Mouse (Mus musculus): ENCODE results near the gene Olfr1344. TPM values are rescaled to one million over a fixed set of nuclear protein-coding genes. Genes with fewer than 3 reads are reported as not detected.
"Not testable (repeated sequence)": the region's sequence is repeated elsewhere in the genome, so short reads cannot be mapped to it uniquely, and the experiment has no call there.

The Olfr1344 gene
- polyA plus RNA-seq, 1 experiment from 2014 or later, result not detected

DNA sequence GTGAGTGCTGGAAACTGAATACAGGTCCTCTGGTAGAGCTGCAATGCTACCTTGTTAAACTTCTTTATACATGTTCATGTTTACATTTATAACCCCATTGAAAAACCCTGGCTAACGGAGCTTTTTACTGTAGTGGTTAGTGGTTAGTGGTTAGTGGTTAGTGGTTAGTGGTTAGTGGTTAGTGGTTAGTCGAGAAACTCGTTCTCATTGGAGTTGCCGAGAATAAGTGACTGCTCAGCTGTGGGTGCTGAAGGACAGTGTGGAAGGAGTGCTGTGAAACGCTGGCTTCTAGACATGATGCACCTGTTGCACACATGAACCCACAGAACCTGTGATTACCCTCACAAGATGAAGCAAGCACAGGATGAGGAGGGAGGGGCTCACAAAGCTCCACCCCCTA is 9.3 kb downstream of the Olfr1344 start:
- CTCF ChIA-PET, result interaction anchor here (1.0 to 2.0 kb wide), 2 partner anchors 13 to 52 kb away, joined by 3 to 5 read pairs; partner anchors contain the start of gene Olfr1347
- TF ChIP-seq CTCF (IDR thresholded peaks at IDR 0.05), result no peak
- in situ Hi-C loops (cut with MboI; ENCODE audit: low pct_unique_long_range_greater_than_20kb), result no loop called here
- ATAC-seq (no peak), DNase-seq (ENCODE audit: low read depth, low spot score) (no peak)
- POLR2A ChIA-PET, result no interaction called here
- H3K27me3 ChIP-seq, result no peaks in the 10 kb centered on the region

DNA sequence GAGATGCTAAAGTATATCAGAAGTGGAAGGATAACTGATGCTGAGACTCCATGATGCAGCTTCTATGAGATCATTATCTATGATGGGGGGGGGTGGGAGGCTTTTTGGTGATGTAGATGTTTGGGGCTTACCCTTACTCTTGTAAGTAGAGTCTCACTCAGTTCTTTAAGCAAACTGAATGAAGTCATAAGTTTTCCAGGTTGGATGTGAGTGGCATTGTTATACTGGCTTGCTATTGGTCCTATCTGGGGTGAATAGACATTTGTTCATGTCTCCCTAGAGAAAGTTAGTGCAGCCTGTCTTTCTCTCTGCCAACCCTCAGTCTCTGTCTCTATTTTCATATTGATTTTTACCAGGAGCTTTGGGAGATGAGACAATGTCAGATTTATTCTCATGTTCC is 17.4 kb downstream of the Olfr1344 start, which contains the start of gene Olfr1336:
TSS of gene Olfr1336 (plus strand) at position 301 of the 400 bp plus-strand sequence.
- TF ChIP-seq CTCF (IDR thresholded peaks at IDR 0.05), result no peak
- peaks cover 4% of the 10 kb centered on the region for H3K27me3 ChIP-seq
- ATAC-seq (no peak), DNase-seq (ENCODE audit: low read depth, low spot score) (no peak)
- POLR2A ChIA-PET, result no interaction called here
- in situ Hi-C loops (cut with MboI; ENCODE audit: low pct_unique_long_range_greater_than_20kb), result no loop called here
- CTCF ChIA-PET, result no interaction called here

DNA sequence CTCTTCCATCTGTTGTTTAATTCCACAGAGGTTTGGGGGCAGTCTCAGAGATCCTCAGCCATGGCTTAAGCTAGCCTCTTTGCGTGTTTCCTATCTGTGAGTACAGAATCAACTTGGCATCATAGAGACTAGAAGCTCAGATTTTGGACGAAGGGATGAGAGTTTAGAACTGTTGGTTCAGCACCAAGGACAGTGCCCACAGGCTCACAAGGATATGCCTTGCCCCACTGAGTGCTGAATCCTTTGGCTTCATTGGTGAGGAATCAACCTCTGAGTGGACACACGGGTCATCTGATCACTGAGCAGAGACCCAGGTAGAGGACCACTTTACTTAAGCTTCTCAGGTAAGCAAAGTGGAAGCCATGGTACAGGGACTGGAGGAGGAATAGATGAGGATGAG is 17.9 kb downstream of the Olfr1344 start:
- in situ Hi-C loops (cut with MboI; ENCODE audit: low pct_unique_long_range_greater_than_20kb), result no loop called here
- POLR2A ChIA-PET, result no interaction called here
- DNase-seq (ENCODE audit: low read depth, low spot score) (no peak), ATAC-seq (no peak)
- H3K27me3 ChIP-seq, result peaks cover 4% of the 10 kb centered on the region
- CTCF ChIA-PET, result no interaction called here
- TF ChIP-seq CTCF (IDR thresholded peaks at IDR 0.05), result no peak

DNA sequence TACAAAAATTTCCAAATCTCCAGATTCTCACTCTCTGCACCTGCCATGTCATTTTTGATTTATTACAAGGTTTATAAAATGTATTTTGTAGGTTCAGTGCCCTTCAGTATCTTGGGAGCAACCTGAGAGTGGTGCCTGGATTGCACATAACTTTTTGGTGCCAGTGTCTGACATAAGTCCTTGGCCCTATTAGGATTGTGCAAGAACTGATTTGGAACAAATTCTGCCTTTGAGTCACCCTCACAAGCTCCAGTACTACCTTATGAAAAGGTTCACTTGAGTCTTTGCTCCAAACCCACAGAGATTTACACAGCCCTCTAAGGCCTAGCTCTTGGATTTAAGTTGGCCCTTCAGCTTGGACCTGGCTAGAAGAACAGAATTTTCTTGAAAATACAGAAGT is 28.5 kb downstream of the Olfr1344 start, which contains the start of gene Olfr1346:
TSS of gene Olfr1346 (plus strand) at position 151 of the 400 bp plus-strand sequence.
- in situ Hi-C loops (cut with MboI; ENCODE audit: low pct_unique_long_range_greater_than_20kb), result no loop called here
- ATAC-seq, result no peak
- H3K27me3 ChIP-seq, result peaks cover 15% of the 10 kb centered on the region
- CTCF ChIA-PET, result no interaction called here
- POLR2A ChIA-PET, result no interaction called here
- TF ChIP-seq CTCF (IDR thresholded peaks at IDR 0.05), result no peak
- no peak for DNase-seq (ENCODE audit: low read depth, low spot score)

DNA sequence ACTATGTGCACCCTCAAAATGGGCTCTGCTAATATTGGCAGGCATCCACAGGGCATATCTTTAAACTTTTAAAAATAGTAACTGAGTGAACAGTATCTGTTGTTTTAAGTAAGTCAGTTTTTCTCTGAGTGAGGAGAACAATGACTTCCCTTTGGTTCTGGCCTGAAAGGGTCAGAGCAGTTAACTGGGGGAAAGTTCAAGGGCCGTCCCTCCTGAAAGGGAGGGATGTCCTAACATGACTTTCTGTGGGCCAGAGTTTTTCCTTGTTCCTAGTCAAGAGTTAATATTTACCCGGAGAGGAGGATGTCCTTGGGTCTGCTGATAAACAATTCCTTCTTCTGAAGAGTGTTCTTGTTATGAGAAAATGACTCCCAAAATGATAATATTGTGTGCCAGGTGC is 39.1 kb downstream of the Olfr1344 start:
- CTCF ChIA-PET; in situ Hi-C loops (cut with MboI; ENCODE audit: low pct_unique_long_range_greater_than_20kb); DNase-seq (ENCODE audit: low read depth, low spot score); H3K27me3 ChIP-seq; POLR2A ChIA-PET; ATAC-seq: not testable (repeated sequence)

DNA sequence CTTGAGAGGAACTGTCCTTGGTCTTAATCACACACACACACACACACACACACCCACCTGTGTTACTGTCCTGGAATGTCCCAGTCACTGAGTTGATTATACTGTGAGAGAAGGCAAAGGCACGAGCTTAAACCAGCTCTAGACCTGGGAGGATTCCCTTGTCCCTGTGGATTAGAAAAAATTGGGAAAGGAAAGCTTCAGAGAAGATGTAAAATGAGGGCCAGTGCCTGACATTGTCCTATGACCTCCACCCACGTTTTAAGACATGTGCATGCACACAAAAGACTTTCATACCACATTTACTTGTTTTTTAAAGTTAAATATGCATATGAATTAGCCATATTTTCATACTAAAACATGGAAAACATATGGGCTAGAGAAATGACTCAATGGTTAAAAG is 48.4 kb downstream of the Olfr1344 start, which contains the start of gene Olfr5:
TSS of gene Olfr5 (minus strand) at position 101 of the 400 bp plus-strand sequence.
- DNase-seq (ENCODE audit: low read depth, low spot score) (no peak), ATAC-seq (no peak)
- POLR2A ChIA-PET, result no interaction called here
- in situ Hi-C loops (cut with MboI; ENCODE audit: low pct_unique_long_range_greater_than_20kb), result no loop called here
- CTCF ChIA-PET, result no interaction called here
- TF ChIP-seq CTCF (IDR thresholded peaks at IDR 0.05), result no peak
- no peaks in the 10 kb centered on the region for H3K27me3 ChIP-seq

Other genes with a start within 250 kb of the Olfr1344 start
- gene Galp, start 241.6 kb upstream of the Olfr1344 start, polyA plus RNA-seq (2021), result not detected
- gene Zscan5b, start 216.4 kb upstream of the Olfr1344 start, polyA plus RNA-seq (2021), result not detected
- not detected for gene Epp13, start 186.0 kb upstream of the Olfr1344 start, polyA plus RNA-seq (2021)
- 3.6 TPM for gene Zfp667, start 152.1 kb upstream of the Olfr1344 start, polyA plus RNA-seq (2021)
- not detected for gene Zfp583, start 107.4 kb upstream of the Olfr1344 start, polyA plus RNA-seq (2021)
- gene Gm3854, start 94.9 kb upstream of the Olfr1344 start, polyA plus RNA-seq (2021), result 0.99 TPM
- gene Zfp78, start 75.4 kb upstream of the Olfr1344 start, polyA plus RNA-seq (2021), result 3.4 TPM
- 7.6 TPM for gene Zfp28, start 55.4 kb upstream of the Olfr1344 start, polyA plus RNA-seq (2021)
- 0.36 TPM for gene Smim17, start 40.0 kb upstream of the Olfr1344 start, polyA plus RNA-seq (2021)
- not detected for gene Gm20715, start 28.4 kb upstream of the Olfr1344 start, polyA plus RNA-seq (2021)
- gene Olfr1336, start 17.5 kb downstream of the Olfr1344 start, polyA plus RNA-seq (2021), result 0.01 TPM
- not detected for gene Olfr1346, start 28.4 kb downstream of the Olfr1344 start, polyA plus RNA-seq (2021)
- gene Olfr5, start 48.3 kb downstream of the Olfr1344 start, polyA plus RNA-seq (2021), result not detected
- not detected for gene Olfr1347, start 61.1 kb downstream of the Olfr1344 start, polyA plus RNA-seq (2021)
- gene Olfr1348, start 70.1 kb downstream of the Olfr1344 start, polyA plus RNA-seq (2021), result not detected
- gene Olfr1349, start 84.3 kb downstream of the Olfr1344 start, polyA plus RNA-seq (2021), result not detected
- not detected for gene Olfr1350, start 126.2 kb downstream of the Olfr1344 start, polyA plus RNA-seq (2021)

All from Patski (cell line).